Mouse (Mus musculus) lung, postnatal 10 days (tissue): ENCODE measurements around the gene Gm10842.
A peak's percentile ranks its signal among the peaks of the same experiment; 100 is the strongest.

ENCODE experiments used
- DNase-seq: peaks from one replicate; pipeline ENCODE4 v3.0.0; 2021

Gm10842 gene

DNA sequence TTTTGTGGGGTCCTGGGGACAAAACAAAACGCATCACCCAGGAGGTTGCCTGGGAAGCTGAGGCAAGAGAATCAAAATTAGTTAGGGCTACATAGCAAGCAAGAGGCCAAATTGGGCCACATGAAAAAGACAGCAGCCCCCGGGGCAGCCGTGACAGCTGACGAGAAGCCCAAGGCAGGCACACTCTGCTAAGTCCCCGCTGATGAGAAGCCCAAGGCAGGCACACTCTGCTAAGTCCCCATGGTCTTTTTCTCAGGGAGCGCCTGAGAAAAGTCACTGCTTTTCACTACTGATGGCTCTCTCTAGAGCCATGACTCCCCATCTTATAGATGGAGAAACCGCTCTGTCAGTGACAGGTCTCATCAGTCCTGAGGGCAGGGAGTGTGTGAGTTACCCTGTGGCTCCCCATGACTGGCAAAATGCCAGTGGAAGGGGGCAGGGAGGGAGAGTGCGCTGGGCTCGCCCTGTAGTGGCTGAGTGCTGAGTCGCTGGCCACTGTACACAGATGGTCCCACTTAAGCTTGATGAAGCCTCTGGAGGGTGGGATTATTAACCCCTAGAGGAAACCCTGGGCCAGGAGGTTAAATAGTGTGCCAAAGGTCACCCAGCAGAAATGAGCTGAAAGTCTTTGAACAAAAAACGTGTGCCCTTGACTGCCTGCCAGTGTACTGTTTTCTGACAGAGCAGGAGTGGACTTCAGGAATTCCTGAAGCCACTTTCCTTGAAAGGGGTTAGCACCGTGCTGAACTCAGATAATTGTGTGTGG, 6.6 kb downstream of the Gm10842 start:
- peak; percentile 69 for DNase-seq

DNA sequence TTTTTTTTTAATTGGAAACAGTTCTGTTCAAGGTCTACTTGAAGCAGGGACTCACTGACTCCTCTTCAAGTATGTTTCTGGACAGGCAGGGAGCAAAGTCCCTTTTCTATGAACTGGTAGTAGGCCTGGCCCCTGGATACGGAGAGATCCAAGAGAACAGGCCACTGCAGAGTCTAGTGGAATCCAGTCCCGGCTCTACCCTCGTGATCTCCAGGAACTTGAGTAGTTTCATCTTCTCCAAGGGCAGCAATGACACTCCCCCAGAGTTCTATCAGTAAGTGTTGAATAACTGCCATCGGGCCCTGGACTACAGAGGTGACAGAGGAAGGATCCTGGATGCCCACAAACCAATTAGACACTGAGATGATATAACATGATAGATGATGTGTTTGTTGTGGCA, 9.2 kb downstream of the Gm10842 start:
- DNase-seq = no peak

DNA sequence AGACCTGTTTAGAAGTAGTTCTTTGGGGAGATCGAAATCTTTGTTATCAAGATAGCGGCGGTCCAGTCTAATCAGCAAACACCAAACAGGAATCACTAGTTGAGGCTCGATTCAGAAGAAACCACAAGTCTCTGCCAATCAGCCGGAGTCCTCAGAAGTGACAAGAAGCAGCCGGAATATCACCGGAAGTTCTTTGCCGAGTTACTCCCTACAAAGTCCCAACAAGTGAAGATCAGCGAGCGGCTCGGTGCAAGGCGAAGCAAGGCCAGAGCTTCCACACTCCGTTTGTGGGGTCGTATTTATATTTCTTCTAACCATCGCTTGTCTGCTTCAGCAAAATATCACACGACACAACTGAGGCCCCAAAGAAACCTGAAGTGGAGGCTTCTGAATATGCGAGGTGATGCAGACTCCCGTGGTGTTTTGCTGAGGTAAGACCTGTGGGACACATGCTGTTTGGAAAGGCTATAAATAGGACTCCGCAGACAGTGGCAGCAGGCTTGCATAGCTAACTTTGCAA, 10.1 kb downstream of the Gm10842 start:
- DNase-seq = no peak

DNA sequence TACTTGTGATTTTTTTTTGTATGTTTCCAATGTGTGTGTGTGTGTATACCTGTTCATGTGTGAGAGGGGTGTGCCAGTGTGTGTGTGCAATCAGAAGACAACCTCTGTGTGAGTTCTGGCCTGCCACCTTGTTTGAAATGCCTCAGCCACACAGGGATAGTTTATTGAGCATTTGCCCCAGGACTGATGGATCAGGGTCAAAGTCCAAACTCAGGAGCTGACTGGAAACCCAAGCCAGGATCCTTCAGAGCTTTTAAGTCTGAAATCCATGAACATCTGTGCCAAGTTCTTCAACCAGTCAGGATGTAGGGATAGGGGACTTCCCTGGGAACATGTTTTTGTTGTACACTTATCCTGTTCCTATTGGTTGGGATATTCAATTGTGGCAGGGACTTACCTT, 11.4 kb downstream of the Gm10842 start:
- DNase-seq = no peak

DNA sequence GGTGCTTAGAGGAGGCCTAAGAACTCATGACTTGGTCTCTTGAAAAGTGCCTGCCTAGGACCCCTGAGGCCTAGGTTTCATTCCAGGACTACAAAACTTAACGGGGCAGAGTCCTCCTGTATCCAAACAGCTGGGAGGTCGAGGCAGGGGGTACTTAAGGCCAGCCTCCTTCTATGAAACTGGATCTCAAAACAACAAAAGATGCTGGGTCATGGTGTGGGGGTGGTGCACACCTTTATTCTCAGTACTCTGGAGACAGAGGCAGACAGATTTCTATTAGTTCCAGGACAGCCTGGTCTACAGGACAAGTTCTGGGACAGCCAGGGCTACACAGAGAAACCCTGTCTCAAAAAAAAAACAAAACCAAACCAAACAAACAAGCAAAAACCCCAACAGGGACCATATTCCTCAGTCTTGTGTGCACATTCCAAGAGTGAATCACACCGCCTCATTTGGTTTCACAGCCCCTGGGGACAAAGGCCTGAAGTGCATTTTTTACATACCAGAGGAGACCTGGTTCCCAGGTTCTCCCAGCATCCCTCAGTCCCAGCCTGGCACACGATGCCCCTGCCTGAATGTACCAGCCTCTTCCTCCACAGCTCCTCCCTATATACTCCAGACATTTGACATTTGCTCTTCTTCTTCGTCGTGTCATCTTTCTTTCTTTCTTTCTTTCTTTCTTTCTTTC, 13.1 kb downstream of the Gm10842 start:
- DNase-seq = no peak

DNA sequence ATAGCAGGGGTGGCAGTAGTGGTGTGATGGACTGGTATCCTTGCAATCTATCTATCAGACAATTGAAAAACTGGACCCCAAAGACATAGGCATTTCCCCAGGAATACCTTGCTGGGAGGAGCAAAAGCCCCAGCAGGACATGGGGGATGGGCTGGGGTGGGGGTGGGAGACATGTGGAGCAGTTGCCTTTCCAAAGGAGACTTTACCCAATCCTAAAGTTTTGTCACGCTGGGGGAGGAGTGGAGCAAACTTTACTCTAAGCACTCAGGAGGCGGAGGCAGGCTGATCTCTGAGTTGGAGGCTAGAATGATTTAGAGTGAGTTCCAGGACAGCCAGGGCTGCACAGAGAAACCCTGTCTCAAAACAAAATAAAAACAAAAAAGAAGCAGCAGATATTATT, 14.7 kb downstream of the Gm10842 start:
- no peak for DNase-seq

DNA sequence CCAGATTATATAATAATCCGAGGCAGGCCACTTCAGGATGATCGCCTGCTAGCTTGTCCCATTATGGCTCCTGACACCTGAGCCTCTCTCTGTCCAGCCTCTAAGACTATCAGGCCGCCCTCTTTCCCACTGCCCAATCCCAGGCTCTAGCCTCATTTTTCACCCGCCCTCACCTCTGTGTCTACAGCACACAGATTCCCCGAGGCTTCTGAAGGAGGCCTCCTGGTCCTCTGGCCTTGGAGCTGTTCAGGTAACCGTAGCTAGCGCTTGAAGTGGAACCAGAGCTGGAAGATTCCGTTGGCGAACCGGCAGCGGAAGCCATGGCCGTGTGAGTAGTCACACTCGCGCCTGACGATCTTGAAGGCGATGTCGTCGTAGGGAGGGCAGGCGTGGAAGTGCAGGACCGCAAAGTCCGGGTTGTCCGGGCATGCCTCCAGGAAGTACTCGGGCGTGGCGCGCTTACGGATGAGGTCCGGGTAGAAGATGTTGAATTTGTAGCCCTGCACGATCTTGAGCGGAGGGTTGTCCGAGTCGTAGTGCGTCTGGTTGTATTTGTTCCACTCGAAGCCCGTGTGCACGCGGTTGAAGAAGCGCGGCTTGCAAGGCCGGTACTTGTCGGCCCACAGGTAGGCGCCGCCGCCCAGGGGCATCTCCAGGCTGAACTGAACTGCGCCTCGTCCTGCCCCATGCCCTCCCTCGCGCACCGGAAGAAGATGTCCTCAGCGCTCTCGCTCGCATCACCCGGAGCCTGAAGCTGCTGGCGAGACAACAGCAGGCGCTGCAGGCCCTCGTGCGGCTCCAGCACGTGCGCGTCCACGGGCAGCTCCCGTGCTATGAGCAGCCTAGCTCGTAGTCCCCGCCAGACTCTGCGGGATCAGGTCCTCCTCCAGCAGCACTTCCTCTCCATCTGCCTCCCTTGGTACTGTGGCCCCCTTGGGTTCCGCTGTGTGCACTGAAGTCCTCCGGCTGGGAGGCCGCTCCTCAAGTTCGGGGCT, 18.1 kb downstream of the Gm10842 start:
- no peak for DNase-seq

DNA sequence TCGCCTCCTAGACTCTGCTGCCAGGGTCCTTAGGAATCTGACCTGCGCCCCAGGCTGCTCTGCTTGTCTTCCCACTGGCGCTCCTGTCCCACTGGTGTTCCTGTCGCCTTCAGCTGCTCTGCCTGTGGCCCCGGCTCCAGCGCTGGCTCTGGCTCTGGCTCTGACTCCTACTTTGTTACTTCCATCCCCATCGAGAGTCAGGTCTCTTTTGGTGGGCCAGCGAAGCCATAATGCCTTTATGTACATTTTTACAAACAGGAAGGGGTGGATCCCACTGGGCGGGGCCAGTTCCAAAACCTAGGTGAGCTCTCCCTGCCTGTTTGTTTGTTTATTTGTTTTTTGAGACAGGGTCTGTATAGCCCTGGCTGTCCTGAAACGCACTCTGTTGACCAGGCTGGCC, 20.1 kb downstream of the Gm10842 start:
- no peak for DNase-seq

DNA sequence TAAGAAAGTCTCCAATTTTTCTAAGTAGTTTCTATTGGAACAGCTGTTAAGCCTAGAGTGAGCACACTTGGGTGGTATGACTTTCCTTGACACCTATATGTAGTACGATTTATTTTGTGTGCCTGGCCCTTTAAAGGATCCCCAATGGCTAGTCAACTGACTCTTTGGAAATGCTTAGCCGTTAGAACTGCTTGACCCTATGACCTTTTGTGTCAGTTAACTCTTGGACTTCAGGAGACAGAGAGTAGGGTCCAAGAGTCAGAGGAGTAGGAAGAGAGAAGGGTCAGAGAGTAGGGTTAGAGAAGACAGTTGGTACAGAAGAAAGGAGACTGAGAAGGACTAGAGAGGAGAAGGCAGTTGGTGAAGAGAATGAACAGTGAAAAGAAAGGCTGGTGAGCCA, 31.8 kb downstream of the Gm10842 start, which contains the start of gene Tlk2:
Gene Tlk2, plus strand, starts transcription at position 292 of the 400 bp plus-strand sequence.
- DNase-seq = no peak

DNA sequence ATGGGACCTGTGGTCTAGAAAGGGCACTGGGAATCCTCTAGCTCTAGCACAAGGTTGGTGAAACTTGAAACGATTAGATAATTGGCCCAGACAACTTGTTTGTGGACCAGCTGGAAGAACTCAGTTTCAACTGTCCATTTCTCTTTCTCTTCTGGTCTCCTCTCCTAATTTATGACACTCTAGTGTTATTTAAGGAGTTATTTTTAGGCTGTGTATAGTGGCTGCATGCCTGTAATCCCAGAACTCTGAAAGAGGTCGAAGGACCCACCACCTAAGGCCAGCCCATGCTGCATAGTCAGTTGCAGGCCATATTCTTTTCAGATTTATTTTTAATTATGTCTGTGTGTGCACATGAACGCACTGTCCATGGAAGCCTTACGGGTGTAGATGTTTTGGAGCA, 32.8 kb downstream of the Gm10842 start:
- peak; percentile 26 for DNase-seq

DNA sequence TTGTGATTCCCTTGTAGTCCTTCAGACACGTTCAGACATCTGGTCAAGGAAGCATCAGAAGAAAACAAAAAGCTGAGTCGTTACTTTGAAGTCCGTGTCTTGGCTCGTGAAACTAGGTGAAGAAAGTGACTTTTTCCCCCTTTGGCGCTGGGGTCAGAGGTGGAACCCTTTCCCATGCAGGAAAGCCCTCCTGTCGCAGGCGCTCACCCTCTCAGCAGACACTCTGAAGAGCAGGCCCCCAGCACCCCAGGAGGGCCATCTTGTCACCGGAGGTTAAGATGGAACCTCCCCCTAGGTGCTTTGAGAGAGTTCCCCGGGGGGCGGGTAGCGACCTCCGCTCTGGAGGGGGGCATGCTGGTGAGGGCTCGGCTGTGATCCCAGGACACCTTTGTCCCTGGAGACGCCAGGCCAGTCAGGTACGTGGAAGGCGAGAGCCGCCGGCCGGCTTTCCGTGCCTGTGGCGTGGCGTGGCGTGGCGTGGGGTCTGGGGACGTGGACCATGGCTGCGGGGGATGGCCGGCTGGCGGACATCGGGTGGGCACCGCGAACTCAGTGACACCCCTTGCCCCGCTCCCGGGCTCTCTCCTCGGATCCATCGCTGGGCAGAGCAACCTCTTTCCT, 33.9 kb downstream of the Gm10842 start:
- peak; percentile 45 for DNase-seq

DNA sequence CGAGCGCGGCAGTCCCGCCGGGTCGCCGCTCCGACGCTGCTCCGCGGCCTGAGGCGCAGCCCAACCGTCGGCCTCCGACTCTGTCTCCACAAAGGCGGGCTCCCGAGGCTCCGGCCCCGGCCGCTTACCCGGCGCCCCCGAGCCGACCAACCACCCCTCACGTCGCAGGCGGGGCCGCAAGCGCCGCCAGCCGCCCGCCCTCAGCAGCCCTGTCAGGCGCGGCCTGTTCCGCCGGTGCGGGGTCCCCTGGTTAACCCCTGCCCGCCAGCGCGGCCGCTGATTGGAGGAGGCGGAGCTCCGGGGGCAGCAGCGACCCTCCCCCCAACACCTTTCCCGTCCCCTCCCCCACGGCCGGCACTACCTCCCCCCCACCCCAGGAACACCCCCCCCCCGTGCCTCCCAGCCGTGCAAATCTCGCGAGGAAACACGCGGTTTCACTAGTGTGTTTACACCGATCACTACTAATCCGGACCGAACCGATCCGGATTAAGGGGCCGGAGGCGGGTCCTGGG, 34.5 kb downstream of the Gm10842 start:
- peak; percentile 95 for DNase-seq

DNA sequence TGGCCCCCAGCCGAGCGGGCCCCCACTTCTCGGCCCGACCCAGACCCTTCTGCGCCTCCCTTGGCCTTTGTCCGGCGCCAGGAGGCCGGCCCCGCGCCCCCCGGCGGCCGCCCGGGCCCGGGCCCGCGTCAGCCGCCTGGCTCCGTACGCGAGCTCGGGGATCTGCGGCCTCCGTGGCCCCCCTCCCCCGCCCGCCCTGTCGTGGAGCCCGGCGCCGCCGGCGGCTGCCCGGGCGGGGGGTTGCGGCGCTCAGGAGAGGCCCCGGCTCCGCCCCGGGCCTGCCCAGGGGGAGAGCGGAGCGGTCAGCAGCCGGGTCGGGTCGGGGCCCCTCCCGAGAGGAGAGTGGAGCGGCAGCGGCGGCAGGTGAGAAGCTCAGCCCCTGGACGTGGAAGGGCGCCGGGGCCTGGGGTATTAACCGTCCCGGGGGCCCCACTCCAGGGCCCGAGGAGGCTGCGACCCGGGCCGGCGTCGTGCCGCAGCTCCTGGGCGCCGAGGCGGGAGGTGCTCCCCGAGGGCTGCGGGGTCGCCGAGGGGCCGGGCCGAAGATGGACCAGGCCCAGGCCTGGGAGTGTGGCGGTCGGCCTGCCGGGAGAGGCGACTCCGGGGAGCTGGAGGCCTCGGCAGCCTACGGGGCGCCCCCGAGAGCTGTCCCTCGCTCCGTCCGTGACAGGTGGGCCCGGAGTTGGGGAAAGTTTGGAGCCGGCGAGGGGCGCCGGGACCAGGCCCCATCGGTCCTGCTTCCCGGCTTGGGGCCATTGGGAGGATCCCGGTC, 35.2 kb downstream of the Gm10842 start:
- peak; percentile 58 for DNase-seq

DNA sequence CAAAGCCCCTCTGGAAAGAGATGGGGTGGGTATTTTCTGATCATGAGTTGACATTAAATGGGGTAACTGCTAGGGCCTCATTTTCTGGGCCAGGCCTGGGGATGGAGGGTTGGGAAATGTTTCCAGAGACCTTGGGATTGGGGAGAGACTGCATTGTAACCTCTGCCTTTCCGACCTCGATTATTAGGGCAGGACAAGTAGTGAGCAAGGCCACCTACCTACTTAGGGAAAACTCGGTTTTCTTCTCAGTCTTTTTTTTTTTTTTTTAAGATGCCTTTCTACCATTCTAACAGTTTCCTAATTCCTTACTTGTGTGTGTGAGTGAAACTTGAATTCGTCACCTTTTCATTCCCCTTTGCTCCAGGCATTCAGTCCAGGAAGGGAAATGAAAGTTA, 35.8 kb downstream of the Gm10842 start:
- DNase-seq = no peak

DNA sequence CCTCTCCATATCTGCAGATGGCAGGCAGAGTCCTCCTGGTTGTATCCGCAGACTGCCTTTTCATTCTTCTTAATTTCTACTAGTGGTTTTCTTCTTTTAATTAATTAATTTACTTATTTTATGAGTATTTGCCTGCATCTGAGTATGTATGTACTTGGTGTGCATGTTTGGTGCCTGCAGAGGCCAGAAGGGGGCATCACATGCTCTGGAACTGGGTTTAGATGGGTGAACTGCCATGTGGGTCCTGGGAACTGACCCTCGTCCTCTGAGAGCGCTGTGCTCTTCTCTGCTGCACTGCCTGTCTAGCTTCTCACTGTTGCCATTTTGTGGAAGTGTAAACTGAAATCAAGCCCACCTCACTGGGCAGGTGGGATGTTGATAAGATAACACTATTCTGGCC, 38.0 kb downstream of the Gm10842 start:
- peak; percentile 24 for DNase-seq

DNA sequence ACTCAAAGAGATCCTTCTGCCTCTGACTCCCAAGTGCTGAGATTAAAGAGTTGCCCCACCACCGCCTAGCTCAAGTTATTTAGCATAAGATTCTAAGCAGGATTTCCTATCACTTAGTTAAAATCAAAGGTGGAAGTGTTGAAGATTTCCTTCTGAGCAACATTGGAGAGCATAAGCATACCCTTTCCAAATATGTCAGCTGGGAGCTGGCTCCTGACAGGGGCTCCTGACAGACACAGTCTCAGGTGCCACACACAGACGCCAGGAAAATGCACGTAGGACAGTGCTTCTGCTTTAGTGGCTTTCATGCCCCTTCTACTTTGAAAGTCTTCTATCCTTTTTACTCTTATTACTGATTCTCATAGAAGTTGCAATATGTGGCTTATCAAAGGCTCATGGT, 45.5 kb downstream of the Gm10842 start:
- DNase-seq = no peak
